Mouse (Mus musculus) forebrain, embryonic 15.5 days (tissue): ENCODE data around the gene Sox13. TPM values are rescaled to one million over a fixed set of nuclear protein-coding genes. Genes with fewer than 3 reads are reported as not detected.

ENCODE experiments used
- ATAC-seq: fragments of 200-750 bp; cut with Nextera tagmentation; replicated peaks from 2 replicates; pipeline ENCODE4 v1.8.0; 2017; ENCODE audit warnings: mild to moderate bottlenecking, moderate TSS enrichment, moderate library complexity
- H3K27ac ChIP-seq: fragments of 300-500 bp; sonication (generic); replicated peaks from 2 replicates; pipeline ENCODE4 v1.5.1; 2015; ENCODE audit warnings: mild to moderate bottlenecking, inconsistent platforms
- H3K27me3 ChIP-seq: fragments of 300-500 bp; sonication (generic); 2 replicates; pipeline ENCODE4 v1.6.1; 2015; ENCODE audit warnings: inconsistent platforms
- H3K36me3 ChIP-seq: fragments of 300-500 bp; sonication (generic); 2 replicates; pipeline ENCODE4 v1.6.1; 2015; ENCODE audit warnings: mild to moderate bottlenecking, inconsistent platforms
- H3K4me1 ChIP-seq: fragments of 300-500 bp; sonication (generic); 2 replicates; pipeline ENCODE4 v1.6.1; 2015; ENCODE audit warnings: inconsistent platforms
- H3K4me2 ChIP-seq: fragments of 300-500 bp; sonication (generic); replicated peaks from 2 replicates; pipeline ENCODE4 v1.6.1; 2015; ENCODE audit warnings: mild to moderate bottlenecking, inconsistent platforms
- H3K4me3 ChIP-seq: fragments of 300-500 bp; sonication (generic); 2 replicates; pipeline ENCODE4 v1.5.1; 2015; ENCODE audit warnings: mild to moderate bottlenecking, inconsistent platforms
- H3K9ac ChIP-seq: fragments of 300-500 bp; sonication (generic); replicated peaks from 2 replicates; pipeline ENCODE4 v1.6.1; 2015; ENCODE audit warnings: mild to moderate bottlenecking, inconsistent platforms
- H3K9me3 ChIP-seq: fragments of 300-500 bp; sonication (generic); 2 replicates; pipeline ENCODE4 v1.6.1; 2016; ENCODE audit warnings: inconsistent platforms
- WGBS: fragments of 180-500 bp; shearing (Covaris S2); methylation state at CpG from one replicate; pipeline ENCODE4 v1.1.7; 2015; ENCODE audit warnings: mixed read lengths; 5-methylcytosine and 5-hydroxymethylcytosine counted together
- polyA plus RNA-seq: library from polyadenylated mRNA; unstranded; fragments of >200 nt; fragmentation: Nextera tagmentation; extraction: Ambion mirVana; gene quantifications from 2 replicates; pipeline ENCODE4 v1.2.1, GENCODE M21; 2015

The Sox13 gene
- polyA plus RNA-seq, 1 experiment from 2014 or later = 5.1 TPM

- Histone ChIP-seq H3K27me3 (no peaks in the 10 kb centered on the region), H3K36me3 (no peaks in the 10 kb centered on the region), H3K4me2 (no peak overlapping the region), H3K4me3 (no peak overlapping the region), H3K4me1 (peaks cover 8% of the 10 kb centered on the region), H3K9ac (no peak overlapping the region), H3K9me3 (no peaks in the 10 kb centered on the region), H3K27ac (no peak overlapping the region)
- ATAC-seq = no peak
- WGBS = 65% methylated on average over 11 of the region's 11 CpGs
These were observed 26.8 kb upstream of the Sox13 start for GRCm38 (mm10) chr1:133451025-133451424.

GRCm38 (mm10) chr1:133448351-133448931 lies 24.3 kb upstream of the Sox13 start:
- H3K27me3 ChIP-seq = no peaks in the 10 kb centered on the region
- 22% methylated on average over 14 of the region's 14 CpGs for WGBS
- no peak overlapping the region for H3K27ac ChIP-seq
- ATAC-seq = peak; percentile 53; the same call in 1 of the 2 replicates
- no peak overlapping the region; the same call in 1 of the 2 replicates for H3K4me2 ChIP-seq
- no peak overlapping the region for H3K9ac ChIP-seq
- H3K36me3 ChIP-seq = no peaks in the 10 kb centered on the region
- peaks cover 8% of the 10 kb centered on the region for H3K4me1 ChIP-seq
- no peaks in the 10 kb centered on the region for H3K9me3 ChIP-seq
- H3K4me3 ChIP-seq = no peak overlapping the region

- WGBS = 60% methylated on average over 4 of the region's 4 CpGs
These were observed 22.1 kb upstream of the Sox13 start for GRCm38 (mm10) chr1:133446291-133446690.

GRCm38 (mm10) chr1:133444315-133444714 lies 20.1 kb upstream of the Sox13 start:
- no peak overlapping the region for H3K4me3 ChIP-seq
- WGBS = 87% methylated on average over 8 of the region's 8 CpGs
- no peak overlapping the region for H3K4me2 ChIP-seq
- ATAC-seq = no peak
- no peak overlapping the region for H3K27ac ChIP-seq
- H3K36me3 ChIP-seq = no peaks in the 10 kb centered on the region
- no peaks in the 10 kb centered on the region for H3K27me3 ChIP-seq
- H3K9ac ChIP-seq = no peak overlapping the region
- H3K9me3 ChIP-seq = no peaks in the 10 kb centered on the region
- H3K4me1 ChIP-seq = peaks cover 8% of the 10 kb centered on the region

More at GRCm38 (mm10) chr1:133446291-133446690, 22.1 kb upstream of the Sox13 start:
- Histone ChIP-seq H3K4me1 (peaks cover 8% of the 10 kb centered on the region), H3K9ac (no peak overlapping the region), H3K27me3 (no peaks in the 10 kb centered on the region), H3K36me3 (no peaks in the 10 kb centered on the region), H3K4me3 (no peak overlapping the region), H3K4me2 (no peak overlapping the region), H3K9me3 (no peaks in the 10 kb centered on the region), H3K27ac (no peak overlapping the region)
- no peak for ATAC-seq

- no peak overlapping the region for H3K4me3 ChIP-seq
- H3K4me2 ChIP-seq = no peak overlapping the region
- no peaks in the 10 kb centered on the region for H3K9me3 ChIP-seq
- no peaks in the 10 kb centered on the region for H3K36me3 ChIP-seq
- ATAC-seq = no peak
- H3K9ac ChIP-seq = peak overlapping the region; percentile 14; the same call in 1 of the 2 replicates
- no peaks in the 10 kb centered on the region for H3K27me3 ChIP-seq
- WGBS = 23% methylated on average over 14 of the region's 14 CpGs
- no peak overlapping the region for H3K27ac ChIP-seq
- peaks cover 19% of the 10 kb centered on the region for H3K4me1 ChIP-seq
These were observed 13.9 kb upstream of the Sox13 start for GRCm38 (mm10) chr1:133437916-133438683.

GRCm38 (mm10) chr1:133434756-133435112 lies 10.6 kb upstream of the Sox13 start:
- H3K36me3 ChIP-seq = no peaks in the 10 kb centered on the region
- peak; percentile 47; the same call in 1 of the 2 replicates for ATAC-seq
- H3K4me3 ChIP-seq = peak overlapping the region; percentile 18
- peaks cover 19% of the 10 kb centered on the region for H3K4me1 ChIP-seq
- 5% methylated on average over 10 of the region's 10 CpGs for WGBS
- peak overlapping the region; percentile 68; the same call in 1 of the 2 replicates for H3K27ac ChIP-seq
- H3K9ac ChIP-seq = 0 out of 2 replicates have a peak overlapping the region, but pooled peaks have one; percentile 12
- no peaks in the 10 kb centered on the region for H3K27me3 ChIP-seq
- H3K4me2 ChIP-seq = peak overlapping the region; percentile 40
- peaks cover 8% of the 10 kb centered on the region; the same call in 1 of the 2 replicates for H3K9me3 ChIP-seq

- Histone ChIP-seq H3K4me2 (peak overlapping the region; percentile 40), H3K9me3 (peaks cover 10% of the 10 kb centered on the region; the same call in 1 of the 2 replicates), H3K27ac (peak overlapping the region; percentile 68), H3K36me3 (no peaks in the 10 kb centered on the region), H3K27me3 (no peaks in the 10 kb centered on the region), H3K9ac (peak overlapping the region; percentile 12), H3K4me3 (peak overlapping the region; percentile 18), H3K4me1 (peaks cover 19% of the 10 kb centered on the region)
- peak; percentile 90 for ATAC-seq
- WGBS = 2% methylated on average over 10 of the region's 12 CpGs
These were observed 10.0 kb upstream of the Sox13 start for GRCm38 (mm10) chr1:133434018-133434755.

GRCm38 (mm10) chr1:133432566-133432965 lies 8.4 kb upstream of the Sox13 start:
- no peak overlapping the region for H3K27ac ChIP-seq
- H3K9me3 ChIP-seq = peaks cover 13% of the 10 kb centered on the region; the same call in 1 of the 2 replicates
- peaks cover 15% of the 10 kb centered on the region for H3K4me1 ChIP-seq
- no peak overlapping the region for H3K4me3 ChIP-seq
- no peak overlapping the region for H3K9ac ChIP-seq
- no peaks in the 10 kb centered on the region for H3K36me3 ChIP-seq
- 16% methylated on average over 2 of the region's 2 CpGs for WGBS
- H3K27me3 ChIP-seq = no peaks in the 10 kb centered on the region
- no peak for ATAC-seq
- no peak overlapping the region for H3K4me2 ChIP-seq

- Histone ChIP-seq H3K27me3 (no peaks in the 10 kb centered on the region), H3K9ac (no peak overlapping the region), H3K4me2 (no peak overlapping the region), H3K4me1 (peaks cover 15% of the 10 kb centered on the region), H3K4me3 (no peak overlapping the region), H3K9me3 (peaks cover 13% of the 10 kb centered on the region; the same call in 1 of the 2 replicates), H3K36me3 (no peaks in the 10 kb centered on the region), H3K27ac (no peak overlapping the region)
- 93% methylated on average over 2 of the region's 2 CpGs for WGBS
- no peak for ATAC-seq
These were observed 7.0 kb upstream of the Sox13 start for GRCm38 (mm10) chr1:133431133-133431532.

GRCm38 (mm10) chr1:133424547-133425140 lies 467 bp upstream of the Sox13 start:
- Histone ChIP-seq H3K4me2 (peak overlapping the region; percentile 100; the same call in 1 of the 2 replicates), H3K36me3 (no peaks in the 10 kb centered on the region), H3K27me3 (no peaks in the 10 kb centered on the region), H3K27ac (0 out of 2 replicates have a peak overlapping the region, but pooled peaks have one; percentile 15), H3K9ac (no peak overlapping the region), H3K4me1 (peaks cover 17% of the 10 kb centered on the region), H3K4me3 (peak overlapping the region; percentile 80; the same call in 1 of the 2 replicates), H3K9me3 (0 out of 2 replicates have a peak, but pooled peaks cover 4% of the 10 kb centered on the region)
- ATAC-seq = no peak
- 56% methylated on average over 4 of the region's 4 CpGs for WGBS

- no peaks in the 10 kb centered on the region for H3K9me3 ChIP-seq
- H3K4me1 ChIP-seq = peaks cover 21% of the 10 kb centered on the region
- WGBS = 0% methylated on average over 31 of the region's 31 CpGs
- H3K4me2 ChIP-seq = peak overlapping the region; percentile 100
- peak overlapping the region; percentile 73 for H3K9ac ChIP-seq
- no peaks in the 10 kb centered on the region for H3K27me3 ChIP-seq
- peak overlapping the region; percentile 83; the same call in 1 of the 2 replicates for H3K27ac ChIP-seq
- H3K36me3 ChIP-seq = no peaks in the 10 kb centered on the region
- ATAC-seq = peak; percentile 33; the same call in 1 of the 2 replicates
- peak overlapping the region; percentile 80 for H3K4me3 ChIP-seq
These were observed 1.0 kb downstream of the Sox13 start for GRCm38 (mm10) chr1:133423166-133423542.
